Comparison of ENCODE assay signal across 7 mouse cellular contexts in genomic region chr1:94078835-94079440, GRCm38 (mm10). TPM values are rescaled to one million over a fixed set of nuclear protein-coding genes. Genes with fewer than 3 reads are reported as not detected.
DNase-seq lines count a peak whose midpoint lies in the region; ATAC-seq and TF ChIP-seq lines count a peak whose summit lies in the region.

No protein-coding gene starts in this region.

- no peaks in the 10 kb centered on the region for H3K9me3 ChIP-seq in limb, embryonic 11.5 days (ENCODE audit: control insufficient read depth, low read length)
- no peaks in the 10 kb centered on the region for H3K9me3 ChIP-seq in midbrain, embryonic 16.5 days (replicated peaks; ENCODE audit: control insufficient read depth, low read length, poor library complexity, severe bottlenecking)

- no peaks in the 10 kb centered on the region for H3K4me1 ChIP-seq in kidney, adult 2 months (ENCODE audit: control insufficient read depth, insufficient read depth, low read length)
- no peaks in the 10 kb centered on the region for H3K4me1 ChIP-seq in limb, embryonic 11.5 days (ENCODE audit: control insufficient read depth, insufficient read depth, low read length)
- no peaks in the 10 kb centered on the region for H3K4me1 ChIP-seq in midbrain, embryonic 16.5 days (ENCODE audit: control insufficient read depth, insufficient read depth, low read length)

- H3K4me2 ChIP-seq in limb, embryonic 11.5 days (ENCODE audit: low read depth, severe bottlenecking) = no peak overlapping the region
- no peak overlapping the region for H3K4me2 ChIP-seq in midbrain, embryonic 16.5 days (ENCODE audit: low read length)

- no peak for TF ChIP-seq POLR2A in kidney, adult 2 months (IDR thresholded peaks at IDR 0.05; ENCODE audit: low read depth, low read length)

- peak; percentile 77 to 79 for DNase-seq in adrenal gland, adult 18-20 months (ENCODE audit: low spot score in 2 of 2)
- DNase-seq in embryo, embryonic 11 days = peak; percentile 92
- peak; percentile 84 for DNase-seq in kidney, adult 2 months
- DNase-seq in limb, embryonic 11.5 days (ENCODE audit: low spot score) = peak; percentile 89
- DNase-seq in spleen, postnatal 10 days (ENCODE audit: low spot score in 2 of 2) = peak; percentile 41 to 83

- H3K9ac ChIP-seq in limb, embryonic 11.5 days (ENCODE audit: low read length) = no peak overlapping the region
- no peak overlapping the region for H3K9ac ChIP-seq in midbrain, embryonic 16.5 days (ENCODE audit: low read depth, low read length)

- peak; percentile 92 for TF ChIP-seq CTCF in kidney, adult 2 months (conservative IDR thresholded peaks at IDR 0.05; ENCODE audit: insufficient read depth, insufficient read length, low read depth, low read length)

- H3K27ac ChIP-seq in kidney, adult 2 months (ENCODE audit: insufficient read depth, low read depth, low read length) = no peak overlapping the region
- no peak overlapping the region for H3K27ac ChIP-seq in limb, embryonic 11.5 days (replicated peaks; ENCODE audit: low read depth, low read length)
- H3K27ac ChIP-seq in midbrain, embryonic 16.5 days (ENCODE audit: low read length) = no peak overlapping the region

- no peaks in the 10 kb centered on the region for H3K27me3 ChIP-seq in kidney, adult 2 months (replicated peaks; ENCODE audit: control insufficient read depth, insufficient read depth, low read length)
- 0 out of 2 replicates have a peak, but pooled peaks cover 3% of the 10 kb centered on the region for H3K27me3 ChIP-seq in limb, embryonic 11.5 days (ENCODE audit: control insufficient read depth, insufficient read depth, low read length)
- no peaks in the 10 kb centered on the region for H3K27me3 ChIP-seq in midbrain, embryonic 16.5 days (ENCODE audit: control insufficient read depth, insufficient read depth, low read depth, low read length)

- no peak overlapping the region for H3K4me3 ChIP-seq in kidney, adult 2 months (ENCODE audit: insufficient read depth, low read depth, low read length)
- H3K4me3 ChIP-seq in limb, embryonic 11.5 days (ENCODE audit: low read depth, low read length) = no peak overlapping the region
- H3K4me3 ChIP-seq in midbrain, embryonic 16.5 days (ENCODE audit: low read depth, low read length) = no peak overlapping the region

- ATAC-seq in granulocyte monocyte progenitor cell, adult 5-6 weeks (replicated peaks; ENCODE audit: poor library complexity, severe bottlenecking) = peak; percentile 90
- peak; percentile 78 for ATAC-seq in limb, embryonic 11.5 days (ENCODE audit: insufficient number of reproducible peaks, low FRiP score, low TSS enrichment, low read depth)
- peak; percentile 95 for ATAC-seq in midbrain, embryonic 16.5 days

- WGBS in kidney, adult 2 months = 5% methylated on average over 9 of the region's 9 CpGs
- 4% methylated on average over 9 of the region's 9 CpGs for WGBS in limb, embryonic 11.5 days
- 4% methylated on average over 9 of the region's 9 CpGs for WGBS in midbrain, embryonic 16.5 days

- H3K36me3 ChIP-seq in kidney, adult 2 months (ENCODE audit: control insufficient read depth, insufficient read depth, low read length) = no peaks in the 10 kb centered on the region
- no peaks in the 10 kb centered on the region for H3K36me3 ChIP-seq in limb, embryonic 11.5 days (ENCODE audit: control insufficient read depth, insufficient read depth, low read length)
- H3K36me3 ChIP-seq in midbrain, embryonic 16.5 days (ENCODE audit: control insufficient read depth, insufficient read depth, low read length) = no peaks in the 10 kb centered on the region

RNA-seq across cellular contexts. Expression of gene Pdcd1, which starts 26.6 kb away (rescaled TPM):
- total RNA-seq in adrenal gland, adult 18-20 months (2021) = under 1 TPM in 1 of 2 experiments, not detected in 1; 0.26 TPM
- total RNA-seq in granulocyte monocyte progenitor cell, adult 5-6 weeks (2014; fragmentation: Nextera tagmentation) = not detected in 2 replicates
- not detected in 2 replicates for total RNA-seq in granulocyte monocyte progenitor cell, adult 5-6 weeks (2017)
- polyA plus RNA-seq in kidney, adult 2 months (2012; rRNA removed) = 0.08 and 0.45 TPM in 2 replicates
- 0.13 TPM in 1 of 2 replicates, not detected in the other for polyA plus RNA-seq in limb, embryonic 11.5 days (2014; fragmentation: Nextera tagmentation; extraction: Ambion mirVana)
- polyA plus RNA-seq in midbrain, embryonic 16.5 days (2015; fragmentation: Nextera tagmentation; extraction: Ambion mirVana) = not detected in 2 replicates

RNA-seq across cellular contexts. Expression of gene Neu4, which starts 58.7 kb away (rescaled TPM):
- not detected for total RNA-seq in adrenal gland, adult 18-20 months (2021)
- not detected in 2 replicates for total RNA-seq in granulocyte monocyte progenitor cell, adult 5-6 weeks (2014; fragmentation: Nextera tagmentation)
- total RNA-seq in granulocyte monocyte progenitor cell, adult 5-6 weeks (2017) = not detected in 2 replicates
- not detected in 2 replicates for polyA plus RNA-seq in kidney, adult 2 months (2012; rRNA removed)
- not detected in 2 replicates for polyA plus RNA-seq in limb, embryonic 11.5 days (2014; fragmentation: Nextera tagmentation; extraction: Ambion mirVana)
- not detected in 2 replicates for polyA plus RNA-seq in midbrain, embryonic 16.5 days (2015; fragmentation: Nextera tagmentation; extraction: Ambion mirVana)
